Comparison of ENCODE assay signal across 14 mouse cellular contexts in genomic region chr12:21144602-21145001, GRCm38 (mm10).
DNase-seq lines count a peak whose midpoint lies in the region; ATAC-seq and TF ChIP-seq lines count a peak whose summit lies in the region.
"Had no signal": no experiment of that assay in that cellular context is flagged by ENCODE, and none has a peak within 500 bp of the region (broad histone marks: within the 10 kb centered on the region; RNA-seq: fewer than 3 reads in every experiment).

No protein-coding gene starts in this region.

- H3K4me2 ChIP-seq in intestine, embryonic 15.5 days (replicated peaks), result no peak overlapping the region
- H3K4me2 ChIP-seq in liver, postnatal 0 days (ENCODE audit: low read depth, low read length), result 0 out of 2 replicates have a peak overlapping the region, but pooled peaks have one; percentile 14
- H3K4me2 ChIP-seq: heart, embryonic 15.5 days; hindbrain, embryonic 14.5 days; midbrain, embryonic 12.5 days had no signal

- H3K9me3 ChIP-seq in intestine, embryonic 15.5 days, result no peaks in the 10 kb centered on the region
- no peaks in the 10 kb centered on the region for H3K9me3 ChIP-seq in liver, postnatal 0 days (ENCODE audit: low read length)
- H3K9me3 ChIP-seq: heart, embryonic 15.5 days; midbrain, embryonic 12.5 days had no signal

- H3K36me3 ChIP-seq in intestine, embryonic 15.5 days, result no peaks in the 10 kb centered on the region
- H3K36me3 ChIP-seq in liver, postnatal 0 days (replicated peaks; ENCODE audit: insufficient read depth, low read length), result no peaks in the 10 kb centered on the region
- H3K36me3 ChIP-seq: heart, embryonic 15.5 days had no signal

- WGBS in intestine, embryonic 15.5 days, result 41% methylated on average over 5 of the region's 5 CpGs
- 32% methylated on average over 5 of the region's 5 CpGs for WGBS in liver, postnatal 0 days (ENCODE audit: insufficient replicate concordance)

- ATAC-seq in intestine, embryonic 15.5 days, result peak; percentile 54
- ATAC-seq in liver, postnatal 0 days, result peak; percentile 28
- ATAC-seq in granulocyte monocyte progenitor cell, adult 5-6 weeks (replicated peaks; ENCODE audit: poor library complexity, severe bottlenecking), result no peak
- ATAC-seq: forebrain, embryonic 14.5 days had no signal

- peaks cover 11% of the 10 kb centered on the region for H3K4me1 ChIP-seq in intestine, embryonic 15.5 days (replicated peaks)
- H3K4me1 ChIP-seq in liver, postnatal 0 days (ENCODE audit: insufficient read depth), result peaks cover 22% of the 10 kb centered on the region

- no peaks in the 10 kb centered on the region for H3K27me3 ChIP-seq in intestine, embryonic 15.5 days (replicated peaks)
- H3K27me3 ChIP-seq in liver, postnatal 0 days (ENCODE audit: insufficient read depth, low read length), result no peaks in the 10 kb centered on the region
- H3K27me3 ChIP-seq: heart, embryonic 15.5 days; midbrain, embryonic 12.5 days had no signal

- H3K27ac ChIP-seq in intestine, embryonic 15.5 days, result no peak overlapping the region
- H3K27ac ChIP-seq in liver, postnatal 0 days (ENCODE audit: low read depth), result peak overlapping the region; percentile 77
- H3K27ac ChIP-seq: heart, embryonic 15.5 days; hindbrain, embryonic 14.5 days; midbrain, embryonic 12.5 days had no signal

- no peak overlapping the region for H3K9ac ChIP-seq in intestine, embryonic 15.5 days
- H3K9ac ChIP-seq in liver, postnatal 0 days (replicated peaks), result no peak overlapping the region
- H3K9ac ChIP-seq: heart, embryonic 15.5 days; hindbrain, embryonic 14.5 days; midbrain, embryonic 12.5 days had no signal

- H3K4me3 ChIP-seq in intestine, embryonic 15.5 days (replicated peaks), result no peak overlapping the region
- no peak overlapping the region for H3K4me3 ChIP-seq in liver, postnatal 0 days (ENCODE audit: low read depth, low read length)
- H3K4me3 ChIP-seq: heart, embryonic 15.5 days; midbrain, embryonic 12.5 days had no signal

- no peak for TF ChIP-seq EP300 in liver, postnatal 0 days (IDR thresholded peaks at IDR 0.05; ENCODE audit: low read depth)

- DNase-seq in 3T3-L1 (ENCODE audit: low read depth, low spot score) (peak; percentile 65), 416B (ENCODE audit: low read depth) (peak; percentile 13)
- DNase-seq in liver, postnatal 0 days, result no peak
- no peak for DNase-seq in B cell, adult 2 months
- no peak for DNase-seq in testis, postnatal 10 days (ENCODE audit: low spot score)
- DNase-seq: adrenal gland, postnatal 10 days; gastrocnemius, postnatal 25 days; thymus, postnatal 4 days had no signal

- TF ChIP-seq CTCF in liver, postnatal 0 days (IDR thresholded peaks at IDR 0.05; ENCODE audit: low read depth), result no peak

Comparison
In these comparisons a context has a peak if more than half of its experiments do, and no peak if none do; other contexts are left out.
1. DNase-seq: peak in 3T3-L1 (single experiment) and 416B (single experiment); none in liver, postnatal 0 days (single experiment), B cell, adult 2 months (0 of 2) and testis, postnatal 10 days (single experiment).